Mouse (Mus musculus) midbrain, embryonic 15.5 days (tissue): ENCODE data around the gene Enpp7. TPM values are rescaled to one million over a fixed set of nuclear protein-coding genes. Genes with fewer than 3 reads are reported as not detected.
A peak's percentile ranks its signal among the peaks of the same experiment; 100 is the strongest.

Experiments
- ATAC-seq: fragments of 200-750 bp; cut with Nextera tagmentation; replicated peaks from 2 replicates; pipeline ENCODE4 v1.8.0; 2017; ENCODE audit warnings: moderate TSS enrichment
- H3K27ac ChIP-seq: fragments of 300-500 bp; sonication (generic); 2 replicates; pipeline ENCODE4 v1.5.1; 2015; ENCODE audit warnings: mild to moderate bottlenecking, inconsistent platforms
- H3K27me3 ChIP-seq: fragments of 300-500 bp; sonication (generic); replicated peaks from 2 replicates; pipeline ENCODE4 v1.6.1; 2015; ENCODE audit warnings: inconsistent platforms
- H3K36me3 ChIP-seq: fragments of 300-500 bp; sonication (generic); replicated peaks from 2 replicates; pipeline ENCODE4 v1.6.1; 2015; ENCODE audit warnings: inconsistent platforms
- H3K4me1 ChIP-seq: fragments of 300-500 bp; sonication (generic); 2 replicates; pipeline ENCODE4 v1.6.1; 2015; ENCODE audit warnings: inconsistent platforms
- H3K4me2 ChIP-seq: fragments of 300-500 bp; sonication (generic); 2 replicates; pipeline ENCODE4 v1.6.1; 2015; ENCODE audit warnings: inconsistent platforms, mild to moderate bottlenecking, moderate library complexity
- H3K4me3 ChIP-seq: fragments of 300-500 bp; sonication (generic); 2 replicates; pipeline ENCODE4 v1.5.1; 2015; ENCODE audit warnings: mild to moderate bottlenecking, inconsistent platforms
- H3K9ac ChIP-seq: fragments of 300-500 bp; sonication (generic); 2 replicates; pipeline ENCODE4 v1.6.1; 2015; ENCODE audit warnings: mild to moderate bottlenecking, inconsistent platforms
- H3K9me3 ChIP-seq: fragments of 300-500 bp; sonication (generic); 2 replicates; pipeline ENCODE4 v1.6.1; 2016; ENCODE audit warnings: inconsistent platforms
- WGBS: fragments of 180-500 bp; shearing (Covaris S2); methylation state at CpG from one replicate; pipeline ENCODE4 v1.1.7; 2015; ENCODE audit warnings: mixed read lengths; 5-methylcytosine and 5-hydroxymethylcytosine counted together
- polyA plus RNA-seq: library from polyadenylated mRNA; unstranded; fragments of >200 nt; fragmentation: Nextera tagmentation; extraction: Ambion mirVana; gene quantifications from 2 replicates; pipeline ENCODE4 v1.2.1, GENCODE M21; 2015

Gene Enpp7
- polyA plus RNA-seq: not detected in 2 replicates

GRCm38 (mm10) chr11:118987999-118988398 is at the start of gene Enpp7:
Enpp7 (plus strand) TSS chr11:118988188.
- Histone ChIP-seq H3K4me3 (no peak within 1 kb of the TSS), H3K9ac (no peak within 1 kb of the TSS), H3K4me2 (no peak within 1 kb of the TSS), H3K9me3 (no peaks in the 10 kb centered on the region), H3K36me3 (no peaks in the 10 kb centered on the region), H3K4me1 (peaks cover 10% of the 10 kb centered on the region), H3K27me3 (no peaks in the 10 kb centered on the region), H3K27ac (no peak within 1 kb of the TSS)
- 90% methylated on average over 10 of the region's 10 CpGs for WGBS
- no peak for ATAC-seq

GRCm38 (mm10) chr11:118939731-118940130 is 48.3 kb upstream of the Enpp7 start:
- 90% methylated on average over 4 of the region's 4 CpGs for WGBS
- no peak for ATAC-seq
- no peak overlapping the region for H3K9ac ChIP-seq

GRCm38 (mm10) chr11:118940539-118940938 is 47.4 kb upstream of the Enpp7 start:
- no peak overlapping the region for H3K9ac ChIP-seq

More at GRCm38 (mm10) chr11:118939731-118940130, 48.3 kb upstream of the Enpp7 start:
- Histone ChIP-seq H3K9me3 (no peaks in the 10 kb centered on the region), H3K4me3 (no peak overlapping the region), H3K36me3 (no peaks in the 10 kb centered on the region), H3K4me1 (no peaks in the 10 kb centered on the region), H3K27ac (no peak overlapping the region), H3K27me3 (no peaks in the 10 kb centered on the region), H3K4me2 (no peak overlapping the region)

GRCm38 (mm10) chr11:118941268-118941667 is 46.7 kb upstream of the Enpp7 start:
- Histone ChIP-seq H3K36me3 (no peaks in the 10 kb centered on the region), H3K27me3 (no peaks in the 10 kb centered on the region), H3K4me3 (no peak overlapping the region), H3K9me3 (no peaks in the 10 kb centered on the region), H3K4me2 (no peak overlapping the region), H3K27ac (no peak overlapping the region), H3K9ac (no peak overlapping the region), H3K4me1 (no peaks in the 10 kb centered on the region)
- no peak for ATAC-seq
- WGBS: 47% methylated on average over 5 of the region's 5 CpGs

More at GRCm38 (mm10) chr11:118940539-118940938, 47.4 kb upstream of the Enpp7 start:
- H3K9me3 ChIP-seq: no peaks in the 10 kb centered on the region
- H3K27me3 ChIP-seq: no peaks in the 10 kb centered on the region
- H3K27ac ChIP-seq: no peak overlapping the region
- no peak for ATAC-seq
- no peak overlapping the region for H3K4me2 ChIP-seq
- no peak overlapping the region for H3K4me3 ChIP-seq
- 57% methylated on average over 11 of the region's 11 CpGs for WGBS
- no peaks in the 10 kb centered on the region for H3K36me3 ChIP-seq
- H3K4me1 ChIP-seq: no peaks in the 10 kb centered on the region

GRCm38 (mm10) chr11:118945868-118946267 is 42.1 kb upstream of the Enpp7 start:
- Histone ChIP-seq H3K27ac (no peak overlapping the region), H3K36me3 (no peaks in the 10 kb centered on the region), H3K9ac (no peak overlapping the region), H3K4me2 (no peak overlapping the region), H3K4me3 (no peak overlapping the region), H3K27me3 (no peaks in the 10 kb centered on the region), H3K4me1 (peaks cover 10% of the 10 kb centered on the region; the same call in 1 of the 2 replicates), H3K9me3 (no peaks in the 10 kb centered on the region)
- ATAC-seq: no peak
- 91% methylated on average over 8 of the region's 8 CpGs for WGBS

GRCm38 (mm10) chr11:118955016-118955415 is 33.0 kb upstream of the Enpp7 start:
- no peaks in the 10 kb centered on the region for H3K9me3 ChIP-seq
- peaks cover 46% of the 10 kb centered on the region for H3K4me1 ChIP-seq
- H3K27me3 ChIP-seq: no peaks in the 10 kb centered on the region
- no peak overlapping the region for H3K4me2 ChIP-seq
- H3K9ac ChIP-seq: no peak overlapping the region
- H3K36me3 ChIP-seq: no peaks in the 10 kb centered on the region
- H3K27ac ChIP-seq: peak overlapping the region; percentile 43; the same call in 1 of the 2 replicates
- H3K4me3 ChIP-seq: no peak overlapping the region
- 36% methylated on average over 6 of the region's 6 CpGs for WGBS
- no peak for ATAC-seq

GRCm38 (mm10) chr11:118957070-118957471 is 30.9 kb upstream of the Enpp7 start:
- WGBS: 30% methylated on average over 14 of the region's 14 CpGs
- H3K27me3 ChIP-seq: no peaks in the 10 kb centered on the region
- no peaks in the 10 kb centered on the region for H3K9me3 ChIP-seq
- no peak overlapping the region for H3K4me2 ChIP-seq
- no peak overlapping the region for H3K4me3 ChIP-seq
- ATAC-seq: peak; percentile 51
- no peaks in the 10 kb centered on the region for H3K36me3 ChIP-seq
- H3K27ac ChIP-seq: peak overlapping the region; percentile 74
- no peak overlapping the region for H3K9ac ChIP-seq
- H3K4me1 ChIP-seq: peaks cover 61% of the 10 kb centered on the region

GRCm38 (mm10) chr11:118960649-118961048 is 27.3 kb upstream of the Enpp7 start:
- H3K27me3 ChIP-seq: no peaks in the 10 kb centered on the region
- H3K4me3 ChIP-seq: no peak overlapping the region
- peak; percentile 69 for ATAC-seq
- H3K4me1 ChIP-seq: peaks cover 53% of the 10 kb centered on the region
- no peaks in the 10 kb centered on the region for H3K36me3 ChIP-seq
- no peaks in the 10 kb centered on the region for H3K9me3 ChIP-seq
- no peak overlapping the region for H3K4me2 ChIP-seq
- 31% methylated on average over 3 of the region's 3 CpGs for WGBS
- no peak overlapping the region for H3K9ac ChIP-seq
- 0 out of 2 replicates have a peak overlapping the region, but pooled peaks have one; percentile 7 for H3K27ac ChIP-seq

GRCm38 (mm10) chr11:118962478-118962877 is 25.5 kb upstream of the Enpp7 start:
- H3K4me2 ChIP-seq: no peak overlapping the region
- no peaks in the 10 kb centered on the region for H3K36me3 ChIP-seq
- peaks cover 36% of the 10 kb centered on the region for H3K4me1 ChIP-seq
- no peak overlapping the region for H3K27ac ChIP-seq
- no peaks in the 10 kb centered on the region for H3K27me3 ChIP-seq
- ATAC-seq: no peak
- H3K9me3 ChIP-seq: no peaks in the 10 kb centered on the region
- 73% methylated on average over 4 of the region's 4 CpGs for WGBS
- no peak overlapping the region for H3K4me3 ChIP-seq
- no peak overlapping the region for H3K9ac ChIP-seq

GRCm38 (mm10) chr11:118963926-118964325 is 24.1 kb upstream of the Enpp7 start:
- no peaks in the 10 kb centered on the region for H3K36me3 ChIP-seq
- no peak overlapping the region for H3K27ac ChIP-seq
- no peaks in the 10 kb centered on the region for H3K27me3 ChIP-seq
- 68% methylated on average over 4 of the region's 5 CpGs for WGBS
- H3K4me3 ChIP-seq: no peak overlapping the region
- no peak overlapping the region for H3K9ac ChIP-seq
- H3K4me1 ChIP-seq: peaks cover 27% of the 10 kb centered on the region
- H3K4me2 ChIP-seq: no peak overlapping the region
- ATAC-seq: no peak
- no peaks in the 10 kb centered on the region for H3K9me3 ChIP-seq

- H3K4me2 ChIP-seq: no peak overlapping the region
- peaks cover 26% of the 10 kb centered on the region for H3K4me1 ChIP-seq
- no peaks in the 10 kb centered on the region for H3K27me3 ChIP-seq
- no peak overlapping the region for H3K9ac ChIP-seq
- H3K36me3 ChIP-seq: no peaks in the 10 kb centered on the region
- H3K27ac ChIP-seq: no peak overlapping the region
- 0 out of 2 replicates have a peak, but pooled peaks have one; percentile 25 for ATAC-seq
- WGBS: 18% methylated on average over 7 of the region's 7 CpGs
- H3K4me3 ChIP-seq: no peak overlapping the region
- no peaks in the 10 kb centered on the region for H3K9me3 ChIP-seq
These were observed 22.9 kb upstream of the Enpp7 start for GRCm38 (mm10) chr11:118965078-118965477.

- Histone ChIP-seq H3K36me3 (no peaks in the 10 kb centered on the region), H3K4me2 (no peak overlapping the region), H3K27me3 (no peaks in the 10 kb centered on the region), H3K27ac (no peak overlapping the region), H3K4me1 (peaks cover 29% of the 10 kb centered on the region), H3K4me3 (no peak overlapping the region), H3K9me3 (no peaks in the 10 kb centered on the region), H3K9ac (no peak overlapping the region)
- WGBS: 43% methylated on average over 20 of the region's 20 CpGs
- ATAC-seq: no peak
These were observed 16.4 kb upstream of the Enpp7 start for GRCm38 (mm10) chr11:118971470-118972034.
